Mouse (Mus musculus) leukemia stem cell, adult 10-12 weeks (primary cell): ENCODE measurements around the gene Pglyrp1. TPM values are rescaled to one million over a fixed set of nuclear protein-coding genes. Genes with fewer than 3 reads are reported as not detected.

Experiments
- polyA plus RNA-seq: library from polyadenylated mRNA; stranded (reverse); fragments of >175 nt; gene quantifications from 2 replicates; pipeline ENCODE4 v1.2.3, GENCODE M21; 2012; ENCODE audit warnings: low replicate concordance

Pglyrp1 gene
- 5.5 and 12.4 TPM in 2 replicates for polyA plus RNA-seq

DNA sequence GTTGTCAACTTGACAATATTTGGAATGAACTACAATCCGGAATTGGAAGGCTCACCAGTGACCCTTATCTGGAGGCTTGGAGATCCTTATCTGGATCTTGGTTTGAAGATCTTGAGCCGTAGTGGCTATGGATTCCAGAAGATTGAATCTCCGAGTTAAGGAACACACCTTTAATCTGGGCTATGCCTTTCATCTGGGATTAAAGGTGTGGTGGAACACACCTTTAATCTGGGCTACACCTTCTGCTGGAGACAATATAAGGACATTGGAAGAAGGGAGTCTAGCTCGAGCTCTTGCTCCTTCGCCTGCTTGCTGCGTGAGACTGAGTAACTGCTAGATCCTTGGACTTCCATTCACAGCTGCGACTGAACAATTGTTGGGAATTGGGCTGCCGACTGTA is at the start of gene Pglyrp1:
TSS of gene Pglyrp1 (plus strand) at position 301 of the 400 bp plus-strand sequence.

DNA sequence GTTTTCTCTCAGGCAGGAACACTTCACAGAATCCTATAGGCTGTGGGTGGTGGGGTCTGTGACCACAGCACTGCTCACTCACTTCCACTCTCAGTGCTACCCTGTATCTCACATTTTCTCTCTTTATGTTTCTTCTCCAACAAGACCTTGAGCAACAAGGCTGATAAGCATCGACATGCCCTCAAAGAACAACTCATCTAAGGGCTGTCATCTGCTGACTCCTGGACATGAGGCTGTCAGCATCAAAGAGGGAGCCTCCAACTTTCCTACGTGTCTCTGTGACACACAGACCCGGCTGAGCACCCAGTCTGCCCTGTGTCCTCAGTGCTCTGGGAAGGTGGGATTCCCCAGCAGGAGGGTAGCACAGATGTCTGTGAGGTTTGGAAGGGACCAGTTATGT is 49.6 kb upstream of the Pglyrp1 start, which contains the start of gene Psg17:
TSS of gene Psg17 (minus strand) at position 101 of the 400 bp plus-strand sequence.

DNA sequence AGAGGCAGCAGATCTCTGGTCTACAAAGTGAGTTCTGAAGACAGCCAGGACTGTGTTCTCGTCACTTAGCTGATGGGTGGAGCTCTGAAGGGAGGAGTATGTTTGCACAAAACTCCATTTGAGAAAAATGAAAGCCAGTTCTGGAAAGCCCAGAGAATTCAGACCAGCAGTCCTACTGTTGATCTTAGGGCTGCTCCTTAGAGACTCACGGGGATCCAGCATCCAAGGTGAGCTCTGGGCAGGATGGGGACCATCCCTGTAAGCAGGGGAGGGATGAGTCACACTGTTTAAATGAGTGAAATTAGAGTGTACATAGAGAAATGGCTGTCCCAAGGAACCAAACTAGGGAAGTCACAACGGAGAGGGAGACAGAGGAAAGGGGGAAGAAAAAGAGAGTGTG is 31.3 kb upstream of the Pglyrp1 start, which contains the start of gene Mill2:
TSS of gene Mill2 (plus strand) at position 102 of the 400 bp plus-strand sequence.

DNA sequence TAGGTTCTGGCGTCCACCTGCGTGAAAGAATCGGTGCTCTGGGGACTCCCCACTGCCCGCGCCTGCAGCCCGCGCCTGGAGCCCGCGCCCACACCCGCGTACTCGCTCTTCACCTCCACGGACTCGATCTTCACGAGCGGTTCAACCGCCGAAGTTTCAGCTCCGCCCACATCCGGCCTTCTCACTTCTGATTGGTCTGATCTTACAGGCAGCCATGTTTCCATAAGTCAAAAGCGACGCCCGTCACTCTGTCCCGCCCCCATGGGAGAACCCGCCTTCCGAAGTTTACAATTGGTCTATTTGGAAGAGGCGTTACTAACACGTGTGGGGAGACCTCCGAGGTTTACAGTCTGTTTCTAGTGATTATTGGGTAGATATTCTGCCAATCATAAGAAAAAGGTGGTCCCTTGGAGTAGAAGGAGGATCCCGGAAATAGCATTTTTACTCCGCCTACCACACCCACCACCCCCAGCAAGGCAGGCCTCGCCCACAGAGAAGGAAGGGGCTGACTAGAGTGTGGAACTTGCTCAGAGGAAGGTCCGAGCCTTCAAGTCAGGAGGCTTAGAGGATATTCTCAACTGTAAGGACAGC is 39.2 kb downstream of the Pglyrp1 start, which contains the start of gene Ccdc61:
TSS of gene Ccdc61 (minus strand) at position 175 of the 591 bp plus-strand sequence.

DNA sequence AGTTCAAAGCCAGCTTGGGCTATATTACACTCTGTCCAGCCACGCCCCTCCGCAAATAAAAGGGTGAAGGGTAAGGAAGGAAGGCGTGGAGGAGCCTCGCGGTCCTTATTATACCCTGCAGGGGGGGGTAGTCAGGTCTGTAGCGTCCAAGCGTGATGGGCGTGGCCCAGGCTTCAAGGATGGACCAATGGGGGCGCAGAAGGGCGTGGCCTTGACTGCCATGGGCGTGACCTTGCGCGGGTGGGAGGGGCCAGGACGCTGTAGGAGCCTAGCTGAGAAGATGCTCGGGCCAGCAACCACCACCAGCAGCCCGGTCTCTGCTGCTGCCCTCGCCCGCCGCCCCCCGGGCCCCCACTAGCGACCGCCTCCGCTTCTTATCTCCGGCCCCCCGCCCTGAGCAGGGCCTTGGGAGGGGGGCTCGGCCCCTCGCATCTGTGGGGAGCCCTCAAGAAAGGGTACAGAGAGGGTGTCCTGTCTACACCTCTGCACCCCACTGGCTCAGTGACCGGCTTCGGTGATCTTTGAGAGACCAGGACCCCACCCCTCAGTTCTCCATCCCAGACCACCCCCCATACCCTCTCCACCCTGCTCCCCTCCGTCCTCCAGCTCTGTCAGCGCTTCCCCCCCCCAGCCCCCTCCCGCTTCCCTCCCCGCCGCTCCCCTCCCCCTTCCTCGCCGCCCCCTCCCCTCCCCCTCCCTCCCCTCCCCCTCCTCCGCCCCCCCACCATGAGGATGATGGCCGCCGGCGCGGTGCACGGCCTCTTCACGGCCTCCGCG is 54.2 kb downstream of the Pglyrp1 start, which contains the start of gene Nova2:
TSS of gene Nova2 (plus strand) at position 727 of the 777 bp plus-strand sequence.

Other genes starting within 250 kb of the Pglyrp1 start
- not detected in 2 replicates for gene Psg21, start 214.6 kb upstream of the Pglyrp1 start, polyA plus RNA-seq
- not detected in 2 replicates for gene Psg20, start 185.1 kb upstream of the Pglyrp1 start, polyA plus RNA-seq
- gene Psg22, start 153.2 kb upstream of the Pglyrp1 start, polyA plus RNA-seq: not detected in 2 replicates
- gene Psg19, start 72.8 kb upstream of the Pglyrp1 start, polyA plus RNA-seq: not detected in 2 replicates
- not detected in 2 replicates for gene Psg17, start 49.7 kb upstream of the Pglyrp1 start, polyA plus RNA-seq
- gene Mill2, start 31.4 kb upstream of the Pglyrp1 start, polyA plus RNA-seq: not detected in 2 replicates
- 73.1 and 106 TPM in 2 replicates for gene Ccdc61, start 39.1 kb downstream of the Pglyrp1 start, polyA plus RNA-seq
- gene Nova2, start 54.6 kb downstream of the Pglyrp1 start, polyA plus RNA-seq: 0.39 and 0.47 TPM in 2 replicates
- gene Nanos2, start 116.1 kb downstream of the Pglyrp1 start, polyA plus RNA-seq: not detected in 2 replicates
- 0.99 and 3.6 TPM in 2 replicates for gene Mypop, start 119.9 kb downstream of the Pglyrp1 start, polyA plus RNA-seq
- gene Irf2bp1, start 132.7 kb downstream of the Pglyrp1 start, polyA plus RNA-seq: 116 and 192 TPM in 2 replicates
- 0.11 TPM in 2 replicates for gene Foxa3, start 152.2 kb downstream of the Pglyrp1 start, polyA plus RNA-seq
- gene Sympk, start 153.0 kb downstream of the Pglyrp1 start, polyA plus RNA-seq: 181 and 223 TPM in 2 replicates
- gene Rsph6a, start 183.4 kb downstream of the Pglyrp1 start, polyA plus RNA-seq: 0.19 TPM in 1 of 2 replicates, not detected in the other
- 85.8 and 98.6 TPM in 2 replicates for gene Dmwd, start 204.9 kb downstream of the Pglyrp1 start, polyA plus RNA-seq
- gene Dmpk, start 212.5 kb downstream of the Pglyrp1 start, polyA plus RNA-seq: 62.6 and 65.4 TPM in 2 replicates
- 10.2 and 12.1 TPM in 2 replicates for gene Six5, start 223.3 kb downstream of the Pglyrp1 start, polyA plus RNA-seq
- 0.07 TPM in 1 of 2 replicates, not detected in the other for gene Gm4969, start 247.0 kb downstream of the Pglyrp1 start, polyA plus RNA-seq
- gene Fbxo46, start 248.5 kb downstream of the Pglyrp1 start, polyA plus RNA-seq: 28.1 and 39.2 TPM in 2 replicates